Mouse (Mus musculus) CH12F3 (cell line): Measurements from ENCODE around the gene Arvcf.

Experiments used
- in situ Hi-C: fragments of 300-500 bp; cut with MboI; formaldehyde crosslinking; loops from 2 replicates; pipeline ENCODE4 v1.14.3; 2020; ENCODE audit warnings: low sequenced_read_pairs

Arvcf gene

GRCm38 (mm10) chr16:18405091-18405854 lies 57.3 kb downstream of the Arvcf start:
- in situ Hi-C loops = no loop called here

GRCm38 (mm10) chr16:18405876-18406275 lies 57.9 kb downstream of the Arvcf start:
- in situ Hi-C loops = no loop called here

- in situ Hi-C loops = no loop called here
Observed at GRCm38 (mm10) chr16:18406293-18406692, 58.3 kb downstream of the Arvcf start.

DNA sequence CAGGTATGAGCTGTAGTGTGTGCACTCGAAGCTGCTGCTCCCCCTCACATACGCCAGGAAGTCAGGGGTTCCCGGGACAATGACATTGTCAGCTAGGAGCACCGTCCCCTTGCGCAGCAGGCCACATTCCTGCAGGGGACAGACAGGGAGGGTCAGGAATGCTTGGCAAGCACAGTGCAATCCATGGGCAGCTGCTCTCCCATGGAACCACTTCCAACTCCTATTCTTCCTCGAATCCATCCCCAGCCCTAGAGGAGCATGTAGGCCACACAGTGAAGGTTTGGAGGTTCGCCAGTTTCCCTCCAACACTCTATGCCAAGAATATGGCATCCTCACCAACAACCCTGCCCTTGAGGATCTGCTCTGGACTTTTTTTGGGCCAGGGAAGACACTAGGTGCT lies 59.9 kb downstream of the Arvcf start:
- in situ Hi-C loops = no loop called here

GRCm38 (mm10) chr16:18409776-18410175 lies 61.8 kb downstream of the Arvcf start:
- in situ Hi-C loops = no loop called here

DNA sequence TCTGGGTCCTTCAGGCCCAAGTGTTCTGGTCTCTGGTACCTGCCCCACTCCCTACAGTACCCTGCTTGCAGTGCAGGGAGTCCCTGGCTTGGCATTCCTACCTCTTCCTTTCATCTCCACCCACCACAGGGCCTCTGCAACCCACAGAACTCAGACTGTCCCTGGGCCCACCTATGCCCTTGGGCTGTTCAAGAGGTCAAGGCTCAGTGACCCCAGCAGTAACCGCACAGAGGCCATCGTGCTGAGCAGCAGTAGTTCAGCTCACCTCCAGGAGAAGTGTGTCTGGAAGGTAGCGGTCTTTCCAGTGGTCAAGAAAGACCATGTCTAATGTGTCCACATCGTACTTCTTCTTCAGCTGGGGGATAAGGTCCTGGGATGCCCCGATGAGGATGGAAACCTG lies 62.4 kb downstream of the Arvcf start:
- in situ Hi-C loops = no loop called here

DNA sequence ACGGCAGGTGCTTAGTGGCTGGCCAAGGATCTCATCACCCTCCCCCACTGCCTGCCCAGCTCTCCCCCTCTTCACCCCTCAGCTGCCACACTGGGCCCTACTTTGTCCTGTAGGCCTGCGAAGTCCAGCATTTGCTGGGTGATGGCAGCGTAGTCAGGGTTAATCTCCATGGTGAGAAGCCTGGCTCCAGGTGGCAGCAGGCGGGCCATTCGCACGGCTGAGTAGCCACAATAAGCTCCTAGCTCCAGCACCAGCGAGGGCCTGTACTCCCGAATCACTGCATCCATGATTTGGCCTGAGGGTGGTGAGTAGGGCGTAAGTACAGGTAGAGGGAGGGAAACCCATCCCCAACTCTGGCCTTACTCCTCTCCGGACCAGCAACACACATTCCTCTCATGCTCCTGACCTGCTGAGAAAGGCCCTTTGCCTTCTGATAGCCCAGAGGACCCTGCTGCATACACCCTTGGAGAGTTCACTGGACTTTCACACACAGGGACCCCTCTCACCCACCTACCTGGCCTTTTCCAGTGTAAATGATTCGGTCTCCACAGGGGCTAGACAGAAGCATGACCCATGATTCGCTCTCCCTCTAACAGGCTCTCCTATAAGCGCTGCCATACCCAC lies 63.2 kb downstream of the Arvcf start:
- in situ Hi-C loops = no loop called here

- in situ Hi-C loops = no loop called here
Observed at GRCm38 (mm10) chr16:18411802-18412476, 64.0 kb downstream of the Arvcf start.

DNA sequence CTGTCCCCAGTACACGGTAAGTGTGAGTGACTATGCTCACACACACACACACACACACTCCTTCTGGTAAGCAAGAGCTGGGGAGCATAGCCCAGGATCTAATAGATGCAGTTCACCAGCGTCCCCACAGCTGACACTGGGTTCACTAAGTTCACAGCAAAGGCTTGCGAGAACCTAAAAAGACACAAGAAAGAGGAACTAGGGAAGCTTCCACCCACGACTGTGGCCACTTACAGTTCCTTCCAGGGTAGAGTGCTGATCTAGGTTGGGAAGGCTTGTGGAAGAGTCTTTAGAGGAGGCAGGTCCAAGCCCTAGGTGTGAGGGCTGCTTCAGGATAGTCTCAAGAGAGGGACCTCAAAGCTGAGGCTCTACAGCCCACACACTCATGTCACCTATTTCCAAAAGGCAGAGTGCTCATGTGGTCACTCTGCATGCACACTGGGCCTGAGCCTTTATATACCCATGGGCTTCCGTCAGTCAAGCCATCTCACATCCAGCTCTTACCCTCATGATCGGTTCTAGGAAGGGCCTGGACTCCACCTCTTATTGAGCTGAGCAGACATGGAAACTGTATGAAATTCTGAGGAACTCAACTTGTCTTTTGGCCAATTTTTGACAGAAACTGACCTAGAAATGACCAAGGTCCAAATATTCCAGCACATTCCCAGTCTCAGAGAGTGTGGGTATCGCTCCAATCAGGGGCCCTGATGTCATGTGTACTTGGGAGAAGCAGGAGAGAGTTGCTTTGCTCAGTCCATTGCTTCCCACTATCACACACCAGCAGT lies 65.2 kb downstream of the Arvcf start:
- in situ Hi-C loops = no loop called here

- in situ Hi-C loops = no loop called here
Observed at GRCm38 (mm10) chr16:18416094-18416761, 68.2 kb downstream of the Arvcf start.

DNA sequence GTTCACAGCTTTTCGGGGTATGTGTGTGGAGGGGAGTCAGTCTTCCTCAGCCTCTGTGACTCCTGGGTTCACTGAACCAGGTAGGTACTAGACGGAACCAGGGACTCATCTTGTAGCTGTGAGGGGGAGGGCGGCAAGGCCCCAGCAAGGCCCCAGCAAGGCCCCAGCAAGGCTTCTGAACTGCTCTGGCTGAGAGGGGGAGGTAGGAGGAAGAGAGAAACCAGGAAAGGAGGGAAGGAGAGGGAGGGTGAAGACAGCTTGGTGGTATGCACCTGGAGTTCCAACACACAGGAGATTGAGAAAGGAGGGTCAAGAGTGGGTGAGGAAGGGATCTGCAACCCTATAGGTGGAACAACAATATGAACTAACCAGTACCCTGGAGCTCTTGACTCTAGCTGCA lies 68.9 kb downstream of the Arvcf start:
- in situ Hi-C loops = no loop called here

DNA sequence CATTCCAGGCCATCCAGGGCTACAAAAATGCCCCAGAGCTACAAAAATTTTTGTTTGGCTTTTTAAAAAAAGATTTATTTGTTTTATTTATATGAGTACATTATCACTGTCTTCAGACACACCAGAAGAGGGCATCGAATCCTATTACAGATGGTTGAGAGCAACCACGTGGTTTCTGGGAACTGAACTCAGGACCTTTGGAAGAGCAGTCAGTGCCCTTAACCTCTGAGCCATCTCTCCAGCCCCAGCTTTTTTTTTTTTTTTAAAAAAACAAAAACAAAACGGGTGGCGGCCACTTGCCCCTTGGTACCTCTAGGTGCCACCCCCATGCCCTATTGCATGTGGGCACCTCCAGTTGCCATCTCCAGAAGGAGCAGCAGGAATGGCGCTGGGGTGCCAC lies 69.5 kb downstream of the Arvcf start:
- in situ Hi-C loops = no loop called here

DNA sequence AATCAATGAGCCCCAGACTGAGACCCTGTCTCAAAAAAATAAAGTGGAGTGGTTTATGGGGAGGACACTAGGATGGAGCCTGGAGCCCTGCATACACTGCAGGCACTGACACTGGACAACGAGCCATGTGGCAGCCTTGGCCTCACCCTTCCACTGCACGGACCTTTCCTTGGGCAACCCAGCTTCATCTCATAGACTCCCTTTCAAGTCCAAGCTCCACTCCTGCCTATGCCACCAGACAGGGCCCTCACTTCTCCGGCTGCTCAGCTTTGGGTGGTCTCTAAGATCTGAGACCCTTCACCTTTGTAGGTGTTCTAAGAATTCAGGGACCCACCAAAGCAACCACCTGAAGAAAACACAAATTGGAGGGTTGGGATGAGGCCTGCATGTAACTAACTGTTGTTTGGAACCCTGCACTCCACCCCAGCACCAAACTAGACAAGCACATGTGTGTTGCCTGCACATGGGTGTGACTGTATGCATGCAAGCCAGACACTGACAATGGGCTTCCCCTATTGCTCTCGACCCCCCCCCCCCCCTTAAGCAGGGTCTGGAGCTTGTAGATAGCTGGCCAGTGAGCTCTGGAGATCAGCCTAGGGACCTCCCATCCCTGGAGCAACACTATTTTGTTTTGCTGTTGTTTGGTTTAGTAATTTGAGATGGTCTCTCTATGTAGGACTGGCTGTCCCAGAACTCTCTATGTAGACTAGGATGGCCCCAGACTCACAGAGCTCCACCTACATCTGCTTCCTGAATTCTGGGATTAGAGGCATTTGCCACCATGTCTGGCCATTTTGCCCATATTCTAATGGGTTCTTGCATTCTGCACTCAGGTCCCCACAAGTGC lies 71.0 kb downstream of the Arvcf start:
- in situ Hi-C loops = no loop called here

DNA sequence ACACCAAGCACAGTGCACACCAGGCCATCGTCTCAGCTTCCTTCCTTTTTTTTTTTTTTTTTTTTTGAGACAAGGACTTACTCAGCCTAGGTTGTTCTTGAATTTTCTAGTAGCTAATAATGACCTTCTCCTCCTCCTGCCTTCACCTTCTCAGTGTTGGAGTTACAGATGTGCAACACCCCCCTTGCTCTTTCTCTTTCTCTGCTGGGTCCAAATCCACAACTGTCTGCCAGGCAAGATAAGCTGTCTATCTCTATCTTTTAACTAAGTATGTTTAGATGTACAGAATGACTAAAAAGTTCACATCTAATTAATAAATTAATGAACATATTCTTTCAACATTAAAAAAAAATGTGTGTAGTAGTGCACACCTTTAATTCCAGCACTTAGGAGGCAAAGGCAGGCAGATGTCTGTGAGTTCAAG lies 71.6 kb downstream of the Arvcf start:
- in situ Hi-C loops = no loop called here

DNA sequence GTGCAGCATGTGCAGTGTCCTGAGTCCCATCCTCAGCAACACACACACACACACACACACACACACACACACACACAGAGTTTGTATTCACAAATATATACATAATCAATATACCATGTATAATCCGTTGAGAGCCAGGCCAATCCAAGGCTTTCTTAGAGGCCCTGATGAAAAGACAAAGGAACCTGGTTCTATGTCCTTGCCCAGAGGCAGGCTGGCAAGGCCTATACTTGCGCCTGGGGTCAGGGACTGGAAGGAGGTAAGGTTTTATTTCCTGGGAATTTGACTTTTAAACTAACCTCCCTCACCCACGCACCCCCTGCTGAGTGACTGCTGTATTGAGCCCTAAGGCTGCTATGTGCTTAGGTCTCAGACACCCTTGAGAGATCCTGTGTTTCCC lies 72.6 kb downstream of the Arvcf start:
- in situ Hi-C loops = no loop called here

GRCm38 (mm10) chr16:18423203-18423914 lies 75.4 kb downstream of the Arvcf start:
- in situ Hi-C loops = no loop called here

DNA sequence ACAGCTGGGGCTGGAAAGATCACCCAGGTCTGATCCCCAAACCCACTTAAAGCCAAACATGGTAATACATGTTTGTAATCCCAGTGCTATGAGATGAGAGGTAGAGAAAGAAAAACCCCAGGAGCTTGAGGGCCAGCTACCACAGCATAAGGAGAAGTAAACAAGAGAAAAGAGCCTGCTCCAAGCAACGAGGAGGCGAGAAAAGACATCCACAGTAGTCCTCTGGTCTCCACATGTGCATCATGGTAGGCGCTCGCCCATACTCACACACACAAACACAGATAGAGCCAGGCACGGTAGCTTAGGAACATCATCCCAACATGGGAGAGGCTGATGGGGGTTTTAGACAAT lies 75.9 kb downstream of the Arvcf start:
- in situ Hi-C loops = no loop called here

- in situ Hi-C loops = no loop called here
Observed at GRCm38 (mm10) chr16:18424364-18425045, 76.5 kb downstream of the Arvcf start.
